Mouse (Mus musculus): ENCODE data around the gene BC049352. TPM values are rescaled to one million over a fixed set of nuclear protein-coding genes. Genes with fewer than 3 reads are reported as not detected.

The BC049352 gene
- polyA plus RNA-seq, 3 experiments from 2014 or later = 2.7 to 4.2 (median 4.1) TPM

DNA sequence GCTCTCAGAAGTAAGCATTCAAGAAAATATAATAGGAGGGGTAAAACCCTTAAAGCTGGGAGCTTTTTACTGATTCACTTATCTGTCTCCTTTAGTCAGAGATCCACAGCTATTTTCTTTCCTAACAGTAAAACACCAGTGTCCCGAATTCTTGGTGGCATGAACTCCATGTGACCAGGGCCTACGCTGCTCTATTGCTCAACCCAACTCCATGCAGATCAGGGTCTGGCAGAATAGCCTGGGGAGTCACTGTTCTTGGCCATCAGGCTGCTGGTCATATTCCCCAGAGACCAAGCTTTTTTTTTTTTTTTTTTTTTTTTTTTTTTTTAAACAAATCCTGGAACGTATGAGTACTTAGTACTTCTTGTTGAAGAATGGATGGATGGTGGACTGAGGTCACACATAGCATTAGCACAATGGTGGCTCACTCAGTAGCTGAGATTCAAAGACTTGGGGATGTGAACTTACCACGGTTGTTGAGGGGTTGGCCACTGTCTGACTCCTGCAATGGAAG, 7.9 kb downstream of the BC049352 start:
- ATAC-seq = no peak

GRCm38 (mm10) chr9:45195468-45195867, 13.7 kb downstream of the BC049352 start:
- no peak for ATAC-seq

- no peak for ATAC-seq
These were observed 14.5 kb downstream of the BC049352 start for GRCm38 (mm10) chr9:45196125-45196830.

GRCm38 (mm10) chr9:45197549-45197948, 15.7 kb downstream of the BC049352 start:
- ATAC-seq = no peak

- no peak for ATAC-seq
These were observed 19.6 kb downstream of the BC049352 start for GRCm38 (mm10) chr9:45201319-45201947.

GRCm38 (mm10) chr9:45202021-45202798, 20.4 kb downstream of the BC049352 start:
- no peak for ATAC-seq

GRCm38 (mm10) chr9:45203797-45204410, 22.1 kb downstream of the BC049352 start, which contains the start of gene Tmprss4:
TSS of gene Tmprss4 (minus strand) at chr9:45204092.
- peak; percentile 22 for ATAC-seq

DNA sequence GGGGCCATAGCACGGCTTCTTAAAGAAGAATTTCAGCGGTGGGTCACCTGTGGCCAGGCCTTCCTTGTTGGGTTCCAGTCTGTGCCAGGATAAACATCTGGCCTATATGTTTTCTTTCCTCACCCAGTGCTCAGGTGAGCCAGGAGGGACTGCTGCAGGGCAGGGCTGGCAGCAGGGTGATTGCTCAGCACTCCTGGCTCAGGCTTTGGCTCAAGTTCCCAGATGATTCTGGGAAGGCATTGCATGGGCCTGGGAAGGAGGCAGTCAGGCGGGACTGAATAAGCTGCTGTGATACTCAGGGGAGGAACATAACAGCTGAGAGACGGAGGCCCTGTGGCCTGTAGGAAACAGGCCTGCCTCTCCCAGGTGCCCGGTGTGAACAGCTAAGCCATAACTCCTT, 23.3 kb downstream of the BC049352 start:
- ATAC-seq = no peak

DNA sequence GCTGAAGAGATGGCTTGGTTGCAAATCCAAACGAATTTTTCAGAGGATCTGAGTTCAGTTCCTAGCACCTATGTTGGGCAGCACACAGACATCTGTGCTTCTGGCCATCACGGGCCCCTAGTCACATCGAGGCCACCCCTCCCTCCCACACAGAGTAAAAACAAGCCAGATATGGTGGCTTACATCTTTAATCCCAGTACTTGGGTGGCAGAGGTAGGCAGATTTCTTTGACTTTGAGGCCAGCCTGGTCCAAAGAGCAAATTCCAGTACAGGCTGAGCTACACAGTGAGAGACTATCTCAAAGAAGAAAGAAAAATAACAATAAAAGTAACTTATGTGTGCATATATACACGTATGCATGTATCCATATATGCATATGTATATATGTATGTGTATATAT, 24.3 kb downstream of the BC049352 start:
- ATAC-seq = no peak

DNA sequence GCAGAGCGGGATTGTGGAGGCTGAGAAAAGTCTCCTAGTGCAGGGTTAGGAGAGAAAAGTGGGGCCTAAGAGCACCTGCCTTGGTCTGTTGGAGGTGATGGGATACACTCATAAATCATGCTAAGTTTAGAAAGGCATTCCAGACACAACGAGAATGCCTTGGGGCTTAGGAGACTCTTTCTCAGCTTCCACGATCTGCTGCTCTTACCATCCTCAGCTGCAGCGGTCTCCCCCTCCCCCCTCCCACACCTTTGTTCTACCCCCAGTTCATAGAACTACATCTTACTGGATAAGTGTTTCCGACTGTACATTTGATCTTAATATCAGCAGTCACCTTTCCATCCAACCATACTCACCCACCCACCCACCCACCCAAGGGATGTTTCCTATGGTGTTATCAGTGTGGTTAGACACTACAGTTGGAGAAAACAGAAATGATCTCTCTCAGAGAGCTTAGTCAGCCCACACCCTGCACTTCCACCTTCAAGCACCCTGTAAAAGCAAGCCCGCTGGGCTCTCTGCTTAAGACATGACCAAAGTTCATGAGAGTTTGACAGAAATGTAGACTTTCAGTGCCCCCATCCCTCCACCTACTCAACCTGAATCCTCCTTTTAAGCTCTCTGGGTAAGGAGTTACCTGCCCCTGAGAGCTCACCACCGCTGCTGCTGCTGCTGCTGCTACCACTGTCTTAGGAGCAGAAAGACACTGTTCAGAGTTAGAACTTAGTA, 25.4 kb downstream of the BC049352 start:
- peak; percentile 70 for ATAC-seq

- no peak for ATAC-seq
These were observed 30.2 kb downstream of the BC049352 start for GRCm38 (mm10) chr9:45212001-45212400.

- ATAC-seq = no peak
These were observed 33.8 kb downstream of the BC049352 start for GRCm38 (mm10) chr9:45215526-45216179.

- no peak for ATAC-seq
These were observed 37.8 kb downstream of the BC049352 start for GRCm38 (mm10) chr9:45219644-45220043.

- peak; percentile 81 for ATAC-seq
These were observed 39.8 kb downstream of the BC049352 start for GRCm38 (mm10) chr9:45221567-45221966.

DNA sequence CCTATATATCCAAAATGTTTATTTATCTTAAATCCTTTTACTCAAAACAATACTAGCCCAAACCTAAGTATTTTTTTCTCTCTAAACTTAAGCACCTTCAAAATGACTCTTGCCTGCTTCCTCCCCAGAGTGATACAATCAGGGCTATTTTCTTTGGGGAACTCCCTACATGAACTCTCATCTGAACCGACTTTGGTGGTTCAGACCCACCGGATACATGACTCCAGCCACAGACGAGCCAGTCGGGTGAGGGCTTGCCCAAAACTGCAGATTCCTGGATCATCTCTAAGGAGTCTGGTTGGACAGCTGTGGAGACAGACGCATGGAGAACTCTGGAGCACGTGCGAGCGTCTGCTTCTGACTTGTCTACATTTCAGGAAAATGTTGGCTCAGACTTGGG, 47.6 kb downstream of the BC049352 start:
- ATAC-seq = peak; percentile 93

- ATAC-seq = peak; percentile 56
These were observed 53.9 kb downstream of the BC049352 start for GRCm38 (mm10) chr9:45235668-45236227.

DNA sequence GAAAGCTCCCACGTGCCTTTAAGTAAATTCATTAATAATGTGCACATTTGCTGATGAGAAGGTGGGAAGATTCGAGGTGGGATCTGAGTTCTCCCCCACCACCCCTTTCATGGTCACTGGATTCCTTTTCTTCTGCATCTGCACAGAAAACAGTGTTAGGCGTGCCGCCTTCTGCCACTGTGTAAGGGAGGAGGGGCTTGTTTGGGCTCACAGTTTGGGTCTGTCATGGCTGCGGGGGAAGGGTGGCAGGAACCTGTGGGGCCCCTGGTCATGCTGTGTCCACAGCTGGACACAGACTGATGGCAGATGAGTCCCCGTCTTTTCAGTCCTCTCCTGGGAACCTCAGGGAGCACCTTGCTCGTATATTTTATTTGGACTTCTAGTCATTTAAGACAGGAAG, 54.9 kb downstream of the BC049352 start:
- no peak for ATAC-seq

DNA sequence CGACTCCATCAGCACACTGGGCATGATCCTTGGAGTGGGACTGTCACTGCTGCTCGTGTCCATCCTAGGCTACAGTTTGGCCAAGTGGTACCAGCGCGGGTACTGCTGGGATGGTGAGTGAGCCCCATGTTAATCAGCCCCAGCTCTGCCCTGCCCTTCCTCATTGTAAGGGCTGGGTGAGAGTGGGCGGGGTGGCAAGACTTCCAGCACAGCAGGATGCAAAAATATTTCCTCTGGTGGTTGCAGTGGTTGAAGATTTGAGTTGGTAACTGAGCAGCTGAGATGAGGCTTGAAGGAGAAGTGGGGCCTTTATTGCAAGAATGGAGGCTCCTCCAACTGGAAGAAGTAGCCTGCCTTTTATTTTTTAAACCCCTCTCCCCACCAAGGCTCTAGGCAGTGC, 59.6 kb downstream of the BC049352 start:
- peak; percentile 77 for ATAC-seq

DNA sequence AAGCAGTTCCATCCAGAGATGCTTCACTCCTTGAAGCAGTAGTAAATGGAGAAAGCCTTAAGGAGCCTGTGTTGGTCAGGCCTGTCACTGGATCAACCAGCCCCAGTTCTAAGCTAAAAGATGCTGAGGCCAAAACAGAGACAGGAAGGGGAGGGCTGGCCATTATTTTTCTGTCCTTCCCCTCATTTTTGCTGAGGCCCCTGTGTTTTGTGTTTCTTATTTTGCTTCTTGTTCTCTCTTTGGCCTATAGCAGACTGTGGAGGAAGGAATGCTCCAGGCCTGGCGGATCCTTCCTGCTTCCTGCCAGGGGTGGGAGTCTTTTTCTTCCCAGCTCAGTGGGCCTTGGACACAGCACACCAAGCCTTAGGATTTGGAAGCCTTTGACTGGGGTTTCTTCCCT, 63.6 kb downstream of the BC049352 start:
- ATAC-seq = no peak

- ATAC-seq = peak; percentile 42
These were observed 64.3 kb downstream of the BC049352 start for GRCm38 (mm10) chr9:45246060-45246459.

DNA sequence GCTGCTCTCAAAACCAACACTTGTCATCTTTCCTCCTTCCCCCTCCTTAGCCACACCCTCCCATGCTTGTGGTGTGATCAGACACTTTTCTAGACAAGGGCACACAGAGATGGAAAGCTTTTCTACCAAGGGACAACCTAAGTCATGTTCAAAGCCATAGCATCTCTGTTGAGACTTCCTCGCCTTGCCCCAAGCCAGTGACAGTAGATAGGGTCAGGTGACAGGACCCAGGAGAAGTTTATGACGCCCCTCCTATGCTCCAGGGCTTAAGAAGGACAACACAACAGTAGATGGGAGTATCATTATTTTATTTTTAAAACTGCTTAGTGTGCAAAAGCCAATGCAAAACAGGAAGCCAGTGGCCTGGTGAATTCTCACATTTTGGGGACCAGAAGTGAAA, 65.7 kb downstream of the BC049352 start:
- ATAC-seq = peak; percentile 46

Data from inflammation-experienced regulatory T-cells, adult 6 months (primary cell).